Mouse (Mus musculus) large intestine, adult 2 months (tissue): ENCODE measurements around the gene AC109138.7. TPM values are rescaled to one million over a fixed set of nuclear protein-coding genes. Genes with fewer than 3 reads are reported as not detected.

Experiments used
- DNase-seq: peaks from one replicate; pipeline ENCODE4 v3.0.0-alpha.2; 2012; ENCODE audit warnings: low read depth, low spot score
- WGBS: fragments of 180-500 bp; shearing (Covaris S2); methylation state at CpG from one replicate; pipeline ENCODE4 v1.1.7; 2018; 5-methylcytosine and 5-hydroxymethylcytosine counted together
- polyA plus RNA-seq: library from polyadenylated mRNA; depleted of rRNA; stranded (reverse); fragments of >200 nt; gene quantifications from 2 replicates; pipeline ENCODE4 v1.2.3, GENCODE M21; 2012

AC109138.7 gene
- polyA plus RNA-seq, 1 experiment, result not detected

GRCm38 (mm10) chr19:4191528-4192250, 22.5 kb upstream of the AC109138.7 start, which contains the start of gene Ppp1ca:
Gene Ppp1ca, plus strand, starts transcription at chr19:4192065.
- peak; percentile 85 for DNase-seq
- under 1% methylated on average over 47 of the region's 47 CpGs for WGBS

- no peak for DNase-seq
- WGBS, result under 1% methylated on average over 52 of the region's 52 CpGs
Measured at GRCm38 (mm10) chr19:4192251-4192985, 21.7 kb upstream of the AC109138.7 start.

GRCm38 (mm10) chr19:4193129-4193528, 21.0 kb upstream of the AC109138.7 start:
- no peak for DNase-seq
- WGBS, result 38% methylated on average over 6 of the region's 6 CpGs

GRCm38 (mm10) chr19:4194021-4194724, 20.0 kb upstream of the AC109138.7 start:
- DNase-seq, result no peak
- 81% methylated on average over 8 of the region's 8 CpGs for WGBS

- no peak for DNase-seq
- WGBS, result 70% methylated on average over 12 of the region's 12 CpGs
Measured at GRCm38 (mm10) chr19:4194776-4195650, 19.1 kb upstream of the AC109138.7 start.

- WGBS, result 30% methylated on average over 2 of the region's 2 CpGs
- no peak for DNase-seq
Measured at GRCm38 (mm10) chr19:4196048-4196447, 18.1 kb upstream of the AC109138.7 start.

- DNase-seq, result no peak
- WGBS, result 5% methylated on average over 5 of the region's 5 CpGs
Measured at GRCm38 (mm10) chr19:4196548-4196947, 17.6 kb upstream of the AC109138.7 start.

GRCm38 (mm10) chr19:4197180-4197579, 17.0 kb upstream of the AC109138.7 start:
- DNase-seq, result no peak
- 55% methylated on average over 3 of the region's 3 CpGs for WGBS

- peak; percentile 95 for DNase-seq
- under 1% methylated on average over 34 of the region's 34 CpGs for WGBS
Measured at GRCm38 (mm10) chr19:4201291-4201909, 12.8 kb upstream of the AC109138.7 start, which contains the start of gene Rad9a. Gene Rad9a, minus strand, starts transcription at chr19:4201662.

- no peak for DNase-seq
- 28% methylated on average over 7 of the region's 7 CpGs for WGBS
Measured at GRCm38 (mm10) chr19:4202149-4202548, 12.0 kb upstream of the AC109138.7 start.

GRCm38 (mm10) chr19:4203148-4203547, 11.0 kb upstream of the AC109138.7 start:
- no peak for DNase-seq
- 38% methylated on average over 3 of the region's 3 CpGs for WGBS

- no peak for DNase-seq
- 71% methylated on average over 13 of the region's 13 CpGs for WGBS
Measured at GRCm38 (mm10) chr19:4203604-4204326, 10.4 kb upstream of the AC109138.7 start.

- WGBS, result 51% methylated on average over 4 of the region's 4 CpGs
- DNase-seq, result no peak
Measured at GRCm38 (mm10) chr19:4204889-4205288, 9.3 kb upstream of the AC109138.7 start.

- no peak for DNase-seq
- 6% methylated on average over 2 of the region's 2 CpGs for WGBS
Measured at GRCm38 (mm10) chr19:4206971-4207370, 7.2 kb upstream of the AC109138.7 start.

GRCm38 (mm10) chr19:4208563-4208962, 5.6 kb upstream of the AC109138.7 start:
- no peak for DNase-seq
- 79% methylated on average over 5 of the region's 5 CpGs for WGBS

GRCm38 (mm10) chr19:4211891-4212588, 2.1 kb upstream of the AC109138.7 start:
- 81% methylated on average over 4 of the region's 4 CpGs for WGBS
- no peak for DNase-seq

- no peak for DNase-seq
- WGBS, result 17% methylated on average over 9 of the region's 9 CpGs
Measured at GRCm38 (mm10) chr19:4213524-4213974, 608 bp upstream of the AC109138.7 start.
